Comparison of ENCODE assay signal across 16 mouse cellular contexts in the genomic region with DNA sequence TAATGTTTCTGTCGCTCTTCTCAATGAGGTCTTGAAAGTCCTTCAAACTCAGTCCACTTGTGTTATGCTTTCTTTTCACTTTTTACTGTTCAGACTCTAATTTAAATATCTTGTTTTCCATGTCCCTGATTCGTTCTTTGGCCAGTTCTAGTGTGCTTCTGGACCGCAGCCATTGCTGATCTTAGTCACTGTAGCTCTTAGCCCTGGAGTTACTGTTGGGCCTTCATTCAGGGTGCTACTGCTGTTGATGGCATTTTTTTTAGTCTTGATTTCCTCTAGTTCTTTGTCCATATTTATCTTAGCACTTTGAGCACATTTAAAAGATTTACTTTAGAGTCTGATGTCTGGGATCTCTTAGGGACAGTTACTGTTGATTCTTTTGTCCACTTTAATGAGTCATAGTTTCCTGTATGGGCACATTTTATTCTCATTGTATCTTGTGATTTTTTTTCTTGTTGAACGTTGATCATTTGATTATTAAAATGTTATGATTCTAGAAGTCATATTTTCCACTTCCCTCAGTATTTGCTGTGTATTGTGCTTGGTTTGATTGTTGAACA.
DNase-seq lines count a peak whose midpoint lies in the region; ATAC-seq and TF ChIP-seq lines count a peak whose summit lies in the region.
"Had no signal": no experiment of that assay in that cellular context is flagged by ENCODE, and none has a peak within 500 bp of the region (broad histone marks: within the 10 kb centered on the region; RNA-seq: fewer than 3 reads in every experiment).

No protein-coding gene starts in this region.

- no peaks in the 10 kb centered on the region for H3K9me3 ChIP-seq in kidney, postnatal 0 days (replicated peaks; ENCODE audit: low read length)
- no peaks in the 10 kb centered on the region for H3K9me3 ChIP-seq in kidney, embryonic 14.5 days (ENCODE audit: control insufficient read depth, low read length)
- H3K9me3 ChIP-seq in intestine, postnatal 0 days (ENCODE audit: control insufficient read depth): no peaks in the 10 kb centered on the region
- H3K9me3 ChIP-seq: embryonic facial prominence, embryonic 12.5 days; hindbrain, embryonic 15.5 days; liver, embryonic 12.5 days; midbrain, embryonic 13.5 days had no signal

- H3K79me2 ChIP-seq in myocyte (ENCODE audit: control insufficient read depth, insufficient read depth): no peaks in the 10 kb centered on the region

- no peaks in the 10 kb centered on the region for H3K4me1 ChIP-seq in kidney, postnatal 0 days (replicated peaks; ENCODE audit: insufficient read depth, low read length)
- H3K4me1 ChIP-seq in kidney, embryonic 14.5 days (ENCODE audit: control insufficient read depth, insufficient read depth, low read length): no peaks in the 10 kb centered on the region
- no peaks in the 10 kb centered on the region for H3K4me1 ChIP-seq in intestine, postnatal 0 days (replicated peaks; ENCODE audit: control insufficient read depth, insufficient read depth, low read length)
- H3K4me1 ChIP-seq: embryonic facial prominence, embryonic 12.5 days; hindbrain, embryonic 15.5 days; liver, embryonic 12.5 days; midbrain, embryonic 13.5 days had no signal

- no peak for TF ChIP-seq CTCF in kidney, postnatal 0 days (IDR thresholded peaks at IDR 0.05; ENCODE audit: low read depth)
- no peak for TF ChIP-seq CTCF in intestine, postnatal 0 days (IDR thresholded peaks at IDR 0.05; ENCODE audit: low read depth)

- no peaks in the 10 kb centered on the region for H3K27me3 ChIP-seq in kidney, postnatal 0 days (ENCODE audit: insufficient read depth, low read length)
- H3K27me3 ChIP-seq in kidney, embryonic 14.5 days (ENCODE audit: control insufficient read depth, insufficient read depth, low read length): no peaks in the 10 kb centered on the region
- H3K27me3 ChIP-seq in myocyte (ENCODE audit: control insufficient read depth, insufficient read depth, insufficient read length): no peaks in the 10 kb centered on the region
- no peaks in the 10 kb centered on the region for H3K27me3 ChIP-seq in intestine, postnatal 0 days (replicated peaks; ENCODE audit: control insufficient read depth, insufficient read depth, low read length)
- H3K27me3 ChIP-seq: embryonic facial prominence, embryonic 12.5 days; hindbrain, embryonic 15.5 days; liver, embryonic 12.5 days; midbrain, embryonic 13.5 days had no signal

- no peak overlapping the region for H3K4me2 ChIP-seq in kidney, postnatal 0 days (ENCODE audit: low read length)
- H3K4me2 ChIP-seq in kidney, embryonic 14.5 days (replicated peaks; ENCODE audit: low read depth, low read length): no peak overlapping the region
- H3K4me2 ChIP-seq in myocyte (ENCODE audit: low read depth): peak overlapping the region; percentile 25
- H3K4me2 ChIP-seq in intestine, postnatal 0 days (replicated peaks; ENCODE audit: low read depth): no peak overlapping the region
- H3K4me2 ChIP-seq: embryonic facial prominence, embryonic 12.5 days; hindbrain, embryonic 15.5 days; liver, embryonic 12.5 days; midbrain, embryonic 13.5 days had no signal

- H3ac ChIP-seq in myocyte (ENCODE audit: control insufficient read depth, insufficient read length): no peak overlapping the region

- H3K4me3 ChIP-seq in kidney, postnatal 0 days (replicated peaks; ENCODE audit: low read depth, low read length): no peak overlapping the region
- H3K4me3 ChIP-seq in kidney, embryonic 14.5 days (ENCODE audit: low read length): no peak overlapping the region
- no peak overlapping the region for H3K4me3 ChIP-seq in myocyte
- no peak overlapping the region for H3K4me3 ChIP-seq in intestine, postnatal 0 days (ENCODE audit: low read depth, low read length)
- H3K4me3 ChIP-seq: embryonic facial prominence, embryonic 12.5 days; hindbrain, embryonic 15.5 days; liver, embryonic 12.5 days; midbrain, embryonic 13.5 days had no signal

- TF ChIP-seq POLR2A in myocyte (IDR thresholded peaks at IDR 0.05; ENCODE audit: insufficient read length, low read depth): no peak

- WGBS in kidney, postnatal 0 days: 68% methylated on average over 4 of the region's 4 CpGs
- 74% methylated on average over 4 of the region's 4 CpGs for WGBS in kidney, embryonic 14.5 days
- WGBS in intestine, postnatal 0 days: 74% methylated on average over 4 of the region's 4 CpGs

- H3K36me3 ChIP-seq in kidney, postnatal 0 days (ENCODE audit: insufficient read depth, low read length): no peaks in the 10 kb centered on the region
- no peaks in the 10 kb centered on the region for H3K36me3 ChIP-seq in kidney, embryonic 14.5 days (ENCODE audit: control insufficient read depth, insufficient read depth, low read length)
- H3K36me3 ChIP-seq in myocyte (ENCODE audit: control insufficient read depth, insufficient read depth): no peaks in the 10 kb centered on the region
- no peaks in the 10 kb centered on the region for H3K36me3 ChIP-seq in intestine, postnatal 0 days (ENCODE audit: control insufficient read depth, insufficient read depth)
- H3K36me3 ChIP-seq: embryonic facial prominence, embryonic 12.5 days; hindbrain, embryonic 15.5 days; liver, embryonic 12.5 days; midbrain, embryonic 13.5 days had no signal

- ATAC-seq in kidney, postnatal 0 days (replicated peaks; ENCODE audit: low FRiP score, low read depth): no peak
- no peak for ATAC-seq in kidney, embryonic 14.5 days (ENCODE audit: low FRiP score, low TSS enrichment)
- ATAC-seq in intestine, postnatal 0 days: no peak
- ATAC-seq: liver, embryonic 12.5 days; midbrain, embryonic 13.5 days had no signal

- H3K9ac ChIP-seq in kidney, postnatal 0 days (ENCODE audit: low read depth, low read length): no peak overlapping the region
- no peak overlapping the region for H3K9ac ChIP-seq in kidney, embryonic 14.5 days (ENCODE audit: low read depth, low read length)
- H3K9ac ChIP-seq in intestine, postnatal 0 days (ENCODE audit: low read depth, low read length): no peak overlapping the region
- H3K9ac ChIP-seq: embryonic facial prominence, embryonic 12.5 days; hindbrain, embryonic 15.5 days; liver, embryonic 12.5 days; midbrain, embryonic 13.5 days had no signal

- H3K27ac ChIP-seq in kidney, postnatal 0 days: no peak overlapping the region
- H3K27ac ChIP-seq in kidney, embryonic 14.5 days (ENCODE audit: low read depth, low read length): no peak overlapping the region
- no peak overlapping the region for H3K27ac ChIP-seq in intestine, postnatal 0 days (ENCODE audit: low read depth, low read length)
- H3K27ac ChIP-seq: embryonic facial prominence, embryonic 12.5 days; hindbrain, embryonic 15.5 days; liver, embryonic 12.5 days; macrophage; midbrain, embryonic 13.5 days; stomach, postnatal 0 days had no signal

- DNase-seq in adrenal gland, adult (ENCODE audit: inconsistent age in 2 of 2, low spot score in 1 of 2): peak; percentile 23 to 65
- no peak for DNase-seq in adrenal gland, adult 8-10 months
- DNase-seq in kidney, postnatal 0 days (ENCODE audit: low spot score): peak; percentile 20
- peak; percentile 27 for DNase-seq in heart, postnatal 4 days
- DNase-seq in cerebellum, postnatal 4 days (ENCODE audit: low spot score in 2 of 2): no peak
- DNase-seq: kidney, adult 8-10 months; left cerebral cortex, postnatal 4 days had no signal

TF ChIP-seq in myocyte, 11 proteins besides CTCF, POLR2A, EP300 and RAD21:
- TF ChIP-seq POLR2AphosphoS2 (IDR thresholded peaks at IDR 0.05; ENCODE audit: insufficient read length, low read depth) (no peak), CEBPB (IDR thresholded peaks at IDR 0.05; ENCODE audit: insufficient read depth, poor library complexity, severe bottlenecking) (no peak), TCF3 (IDR thresholded peaks at IDR 0.05; ENCODE audit: insufficient read length, low read depth) (no peak), REST (IDR thresholded peaks at IDR 0.05; ENCODE audit: insufficient read depth, insufficient read length) (no peak), MAX (IDR thresholded peaks at IDR 0.05; ENCODE audit: low read depth) (no peak), SRF (IDR thresholded peaks at IDR 0.05; ENCODE audit: control insufficient read depth, insufficient read length, low read depth) (no peak), TCF12 (IDR thresholded peaks at IDR 0.05; ENCODE audit: insufficient read depth, poor library complexity, severe bottlenecking) (no peak), MYOG (IDR thresholded peaks at IDR 0.05; ENCODE audit: control insufficient read depth in 1 of 3, insufficient read depth in 1 of 3, insufficient read length in 2 of 3, low read depth in 2 of 3) (no peak), USF1 (IDR thresholded peaks at IDR 0.05; ENCODE audit: low read depth) (no peak), E2F4 (IDR thresholded peaks at IDR 0.05; ENCODE audit: insufficient read depth) (no peak), MYOD1 (IDR thresholded peaks at IDR 0.05; ENCODE audit: control insufficient read depth in 1 of 3, insufficient read length in 2 of 3, low read depth in 2 of 3) (no peak)

Comparison
In these comparisons a context has a peak if more than half of its experiments do, and no peak if none do; other contexts are left out.
1. DNase-seq: peak in adrenal gland, adult (2 of 2), kidney, postnatal 0 days (single experiment) and heart, postnatal 4 days (single experiment); none in adrenal gland, adult 8-10 months (single experiment) and cerebellum, postnatal 4 days (0 of 2).